Mouse (Mus musculus) urinary bladder, adult 18-20 months (tissue): ENCODE data around the gene Kcna2.

Experiments used
- DNase-seq, 2 experiments: peaks; one replicate each; pipeline ENCODE4 v3.0.0; 2022; ENCODE audit warnings: low spot score in 2 of 2, mixed read lengths in 2 of 2

The Kcna2 gene

DNA sequence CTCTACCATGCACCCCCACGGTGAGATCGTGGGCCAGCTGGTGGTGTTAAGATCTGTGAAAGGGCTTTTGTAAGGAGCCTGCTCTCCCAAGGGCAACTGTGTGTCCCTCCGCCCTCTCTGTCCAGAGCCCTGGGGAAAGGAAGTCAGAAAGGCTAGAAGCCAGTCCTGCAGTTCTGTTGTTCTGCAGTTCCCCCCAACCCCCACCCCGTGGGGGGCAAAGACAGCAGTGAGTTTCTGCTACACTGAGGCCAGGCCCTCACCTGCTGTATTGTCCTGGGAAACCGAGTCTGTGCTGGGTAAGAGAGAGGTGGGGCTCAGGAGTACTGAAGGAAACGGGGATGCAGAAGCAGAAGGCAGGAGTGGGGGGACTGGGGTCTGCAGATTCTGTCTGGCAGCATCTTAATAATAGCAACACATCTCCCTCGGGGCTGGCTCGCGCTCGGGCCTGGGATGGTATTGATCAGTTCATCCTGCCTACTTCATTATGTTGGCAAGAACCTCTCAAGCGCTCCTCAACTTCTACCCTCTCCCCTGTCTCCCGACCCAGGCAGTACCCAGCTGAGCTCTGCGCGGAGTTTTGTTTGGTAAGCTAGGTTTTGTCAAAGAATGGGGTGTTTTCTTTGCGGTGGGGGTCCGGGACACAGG lies at the start of gene Kcna2:
Kcna2 (plus strand) TSS at position 336 of the 645 bp plus-strand sequence.
- DNase-seq = no peak

DNA sequence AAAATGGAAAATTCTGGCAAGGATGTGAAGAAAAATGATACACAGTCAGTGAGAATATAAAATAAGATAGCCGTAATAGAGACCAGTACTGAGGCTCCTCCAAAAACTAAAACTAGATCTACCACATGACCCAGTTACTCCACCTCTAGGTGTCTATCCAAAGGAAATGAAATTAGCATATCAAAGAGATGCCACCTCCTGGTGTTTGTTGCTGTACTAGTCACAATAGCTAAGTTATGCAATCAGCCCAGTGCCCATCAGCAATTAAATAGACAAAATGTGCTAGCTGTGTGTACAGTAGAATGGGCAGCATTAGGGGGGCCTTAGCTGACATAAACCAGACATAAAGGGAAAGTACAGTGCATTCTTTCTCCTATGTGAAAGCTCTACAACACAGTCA lies 39.5 kb upstream of the Kcna2 start:
- no peak for DNase-seq

DNA sequence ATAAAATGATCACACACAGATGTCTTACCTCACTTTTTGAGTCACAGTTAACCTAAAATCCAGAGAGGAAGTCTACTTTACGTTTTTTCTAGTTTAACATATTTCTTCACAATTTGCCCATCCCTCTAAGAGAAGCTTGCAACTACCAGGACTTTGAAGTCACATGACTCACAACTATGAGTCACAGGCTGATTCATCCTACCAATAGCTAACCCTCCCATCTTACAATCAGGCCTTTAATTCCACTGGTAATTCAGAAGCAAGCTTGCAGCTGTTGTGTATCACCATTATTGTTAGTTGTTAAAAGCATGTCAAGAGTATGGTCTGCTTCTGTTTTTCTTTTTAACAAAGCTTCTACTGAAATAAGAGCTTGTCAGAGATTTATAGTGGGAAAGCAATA lies 38.2 kb upstream of the Kcna2 start:
- DNase-seq = no peak

DNA sequence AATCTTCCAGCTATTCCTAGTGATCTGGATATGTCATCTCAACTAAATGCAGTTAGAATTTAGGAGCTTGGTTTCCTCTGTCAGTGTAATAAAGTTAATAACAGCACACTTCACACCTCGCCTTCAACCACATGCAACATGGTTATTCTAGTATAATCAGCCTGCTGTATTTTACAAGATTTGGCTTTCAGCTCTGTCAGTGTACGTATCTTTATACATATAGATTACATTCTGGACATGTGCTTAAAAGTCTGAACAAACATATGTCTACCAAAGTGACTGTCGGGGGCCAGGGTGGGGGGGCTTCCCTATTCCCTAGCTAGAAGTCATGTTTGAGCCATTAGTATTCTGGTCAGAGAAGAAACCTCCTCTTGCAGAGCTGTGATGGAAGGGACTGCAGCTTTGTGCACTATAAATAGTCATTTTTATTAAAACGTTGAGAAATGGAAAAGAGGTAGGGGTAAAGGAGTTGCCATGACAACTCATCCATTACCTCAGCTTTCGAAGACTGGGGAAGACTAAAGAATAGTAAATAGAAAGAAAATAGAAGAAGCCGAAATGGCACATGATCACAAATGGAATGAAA lies 35.3 kb upstream of the Kcna2 start:
- DNase-seq = no peak

DNA sequence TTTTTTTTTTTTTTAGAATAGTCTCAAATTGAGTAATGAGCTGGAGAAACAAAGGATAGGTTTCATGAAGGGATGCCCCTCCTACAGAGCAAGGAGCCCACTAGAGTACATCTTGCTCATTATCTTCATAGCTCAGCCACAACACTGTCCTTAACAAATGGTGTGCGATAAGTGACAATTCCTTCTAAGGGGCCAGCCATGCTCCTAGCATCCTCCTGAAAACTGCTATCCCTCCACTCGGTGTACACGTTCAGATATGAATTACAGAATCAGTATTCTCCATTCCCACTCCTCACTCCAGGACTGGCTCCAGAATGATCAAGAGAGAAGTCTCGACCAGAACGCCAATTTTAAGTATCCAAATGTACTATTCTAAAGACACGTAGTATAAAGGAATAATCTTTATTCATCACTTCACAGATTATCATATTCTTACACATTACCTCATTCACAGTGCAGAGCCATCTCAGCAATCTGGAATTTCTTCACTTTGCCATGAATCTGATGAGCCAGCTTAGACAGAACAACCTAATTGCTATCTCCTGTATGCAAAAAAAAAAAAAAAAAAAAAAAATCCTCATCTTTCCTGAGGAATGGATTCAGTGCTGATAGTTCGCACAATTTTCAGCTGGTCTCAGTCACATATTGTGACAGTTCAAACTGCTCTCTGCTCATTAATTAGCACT lies 34.6 kb upstream of the Kcna2 start:
- DNase-seq = no peak

DNA sequence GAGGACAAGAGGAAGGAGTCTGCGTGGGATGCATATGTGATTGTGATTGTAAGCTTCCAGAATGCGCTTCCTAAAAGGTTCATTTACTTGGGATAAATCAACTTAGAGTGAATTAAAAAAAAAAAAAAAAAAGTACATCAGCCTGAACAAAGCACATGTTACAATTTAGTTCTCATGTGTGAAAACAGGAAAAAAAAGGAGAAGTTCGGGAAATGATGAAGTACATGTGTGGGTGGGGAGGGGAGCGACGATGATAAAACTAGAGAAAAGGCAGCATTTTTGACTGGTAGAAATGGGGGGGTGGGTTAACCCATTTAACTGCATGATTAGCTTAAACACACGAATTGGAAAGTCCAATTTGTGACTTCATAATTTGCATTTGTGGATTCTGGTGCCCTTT lies 33.7 kb upstream of the Kcna2 start:
- DNase-seq = no peak

DNA sequence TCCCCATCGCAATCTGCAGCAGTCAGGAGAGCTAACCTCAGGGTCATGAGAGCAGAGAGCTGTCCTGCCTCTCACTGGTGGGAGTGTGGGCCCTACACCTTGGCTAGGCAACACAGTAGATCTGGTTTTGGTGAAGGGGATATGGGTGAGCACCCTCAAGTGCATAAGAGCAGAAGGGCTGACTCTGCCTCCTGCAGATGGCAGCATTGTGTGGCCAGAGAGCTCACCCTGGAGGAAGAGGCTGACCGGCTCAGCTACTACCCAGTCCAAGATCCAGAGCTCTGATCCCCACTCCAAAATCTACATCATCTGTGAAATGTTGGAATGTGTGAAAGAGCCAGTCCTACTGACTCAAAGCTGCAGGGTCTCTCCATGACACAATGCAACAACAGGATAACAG lies 27.1 kb upstream of the Kcna2 start:
- DNase-seq = no peak

DNA sequence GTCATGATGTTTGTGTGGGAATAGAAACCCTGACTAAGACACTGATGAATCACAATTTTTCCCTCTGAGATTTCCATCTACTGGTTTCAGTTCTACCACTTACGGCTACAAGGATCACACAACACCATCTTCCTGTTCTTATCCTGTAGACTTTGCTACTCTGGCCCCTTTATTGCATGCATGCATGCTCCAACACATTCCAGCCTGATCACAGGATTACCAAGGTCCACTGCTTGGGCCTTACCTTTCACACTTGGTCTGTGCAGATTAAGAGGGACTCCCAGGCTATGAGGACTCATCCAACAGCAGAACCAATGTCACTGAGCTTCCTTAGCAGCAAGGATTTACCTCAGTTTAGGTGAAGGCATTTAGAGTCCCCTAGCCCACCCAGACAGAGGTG lies 25.2 kb upstream of the Kcna2 start:
- no peak for DNase-seq

DNA sequence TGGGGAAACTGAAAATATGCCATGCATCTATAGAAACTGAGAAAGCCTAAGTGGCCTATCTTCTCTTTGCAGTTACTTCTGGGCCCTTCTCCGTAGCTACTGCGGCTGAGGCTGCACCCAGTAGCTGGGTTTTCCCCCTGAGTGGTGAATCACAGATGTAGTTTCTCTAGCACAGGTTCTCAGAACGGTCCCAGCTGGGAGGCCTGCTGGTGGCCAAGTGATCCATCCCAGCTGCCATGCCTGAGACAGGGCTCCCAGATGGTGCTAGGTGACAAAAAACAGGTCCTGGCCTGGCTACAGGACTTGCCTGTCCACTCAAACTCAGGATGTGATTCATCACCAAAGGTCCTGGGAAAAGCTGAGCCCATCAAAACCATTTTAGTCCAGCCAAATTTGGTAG lies 24.3 kb upstream of the Kcna2 start:
- DNase-seq = no peak

DNA sequence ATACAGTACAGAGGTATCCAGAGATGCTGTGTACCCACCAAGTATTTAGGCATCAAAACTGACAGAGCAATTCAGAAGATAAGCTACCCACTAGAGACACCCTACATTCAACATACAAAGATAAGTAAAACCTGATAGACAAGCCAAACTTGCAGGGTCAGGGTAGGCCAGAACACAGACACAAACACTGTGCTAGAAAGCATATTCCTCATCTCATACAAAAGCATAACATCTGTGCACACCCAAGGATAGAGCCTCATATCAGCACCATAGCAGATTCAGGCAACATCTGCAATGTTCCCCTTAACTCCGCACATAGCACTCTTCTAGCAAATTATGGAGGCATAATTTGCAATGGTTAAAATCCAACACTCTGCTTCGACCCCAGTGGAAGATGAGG lies 23.8 kb upstream of the Kcna2 start:
- DNase-seq = no peak

DNA sequence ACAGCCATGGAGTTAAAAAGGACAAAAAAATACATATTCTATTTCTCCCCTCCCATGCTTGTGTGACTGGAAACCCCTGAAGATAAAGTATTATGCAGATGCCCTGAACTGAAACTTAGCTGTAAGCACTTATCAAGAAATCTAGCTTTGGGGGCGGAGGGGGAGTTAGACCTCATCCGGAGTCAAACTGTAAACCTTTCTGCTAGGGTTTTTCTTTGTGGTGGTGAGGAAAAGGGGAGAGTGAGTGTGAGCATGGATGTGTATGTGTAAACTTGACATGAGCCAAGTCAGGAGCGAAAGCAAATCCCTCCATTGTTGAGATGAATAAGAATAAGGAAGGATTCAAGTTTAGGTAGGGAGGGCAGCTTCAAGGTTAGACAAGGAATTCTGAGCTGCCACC lies 20.1 kb upstream of the Kcna2 start:
- DNase-seq = no peak

DNA sequence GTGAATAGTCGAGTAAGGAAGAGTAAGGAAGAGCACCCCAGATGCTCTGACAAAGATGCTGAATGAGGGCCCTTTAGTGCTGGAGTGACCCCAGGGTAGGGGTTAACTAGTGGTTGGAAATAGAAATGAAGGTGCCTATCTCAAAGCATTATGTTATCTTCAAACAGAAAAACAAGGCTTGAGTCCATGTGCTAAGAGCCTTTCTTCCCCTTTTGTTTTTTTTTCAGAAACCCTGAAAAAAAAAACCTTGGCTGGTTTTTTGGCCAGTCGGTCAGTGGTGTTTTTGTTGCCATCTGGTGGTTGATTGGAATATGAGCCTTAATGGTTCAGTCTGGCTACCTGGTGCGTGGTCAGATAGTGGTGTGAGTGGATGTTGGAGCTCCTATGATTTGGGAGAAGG lies 19.7 kb upstream of the Kcna2 start:
- DNase-seq = no peak

DNA sequence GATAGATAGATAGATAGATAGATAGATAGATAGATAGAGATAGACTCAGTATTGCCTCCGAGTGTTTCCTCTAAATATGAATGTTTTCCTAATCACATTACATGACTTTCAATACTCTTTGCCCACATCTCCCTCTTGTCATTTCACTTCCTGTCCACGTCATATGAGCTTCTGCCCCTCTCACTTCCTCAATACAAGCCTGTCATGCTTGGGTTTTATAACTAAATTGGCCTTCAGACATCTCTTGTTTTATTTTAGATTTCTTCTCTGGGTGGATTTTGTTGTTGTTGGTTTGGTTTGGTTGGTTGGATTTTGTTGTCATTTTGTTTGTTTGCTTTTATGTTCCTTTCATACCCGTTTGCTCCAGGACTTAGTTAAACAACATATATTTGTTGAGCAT lies 16.4 kb upstream of the Kcna2 start:
- DNase-seq = no peak

DNA sequence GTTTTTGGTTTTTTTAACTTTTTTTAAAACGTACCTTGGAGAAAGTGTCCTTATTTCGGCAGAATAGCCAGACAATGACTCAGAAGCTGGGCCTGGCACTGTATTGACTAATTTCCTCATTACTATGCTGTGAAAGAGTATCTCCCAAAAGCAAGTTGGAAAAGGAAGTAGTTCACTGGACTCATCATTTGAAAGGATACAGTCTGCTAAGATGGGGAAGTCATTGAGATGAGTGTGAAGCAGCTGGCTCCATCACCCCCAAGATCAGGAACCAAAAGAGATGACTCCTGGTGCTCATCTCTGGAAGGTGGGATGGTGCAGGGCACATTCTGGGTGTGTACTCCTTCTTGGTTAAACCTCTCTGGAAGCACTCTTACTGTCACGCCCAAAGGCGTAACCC lies 13.5 kb upstream of the Kcna2 start:
- no peak for DNase-seq

DNA sequence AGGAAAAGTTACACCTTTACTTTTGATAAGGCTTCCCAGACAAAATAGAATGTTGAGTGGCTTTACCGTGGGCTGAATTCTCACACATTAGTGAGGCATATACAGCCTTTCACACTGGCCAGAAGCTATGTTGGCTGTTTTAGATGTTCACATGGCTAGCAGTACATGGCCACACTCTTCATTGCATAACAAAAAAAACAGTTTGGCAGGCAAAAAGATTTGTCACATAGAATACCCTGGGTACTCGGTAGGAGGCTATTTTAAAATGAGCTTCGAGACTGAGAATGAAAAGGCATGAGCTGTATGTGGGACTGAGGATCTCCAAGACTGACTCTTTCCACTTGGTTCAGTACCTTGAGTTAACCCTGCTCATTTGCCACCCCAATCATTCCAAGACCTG lies 12.1 kb upstream of the Kcna2 start:
- DNase-seq = no peak

DNA sequence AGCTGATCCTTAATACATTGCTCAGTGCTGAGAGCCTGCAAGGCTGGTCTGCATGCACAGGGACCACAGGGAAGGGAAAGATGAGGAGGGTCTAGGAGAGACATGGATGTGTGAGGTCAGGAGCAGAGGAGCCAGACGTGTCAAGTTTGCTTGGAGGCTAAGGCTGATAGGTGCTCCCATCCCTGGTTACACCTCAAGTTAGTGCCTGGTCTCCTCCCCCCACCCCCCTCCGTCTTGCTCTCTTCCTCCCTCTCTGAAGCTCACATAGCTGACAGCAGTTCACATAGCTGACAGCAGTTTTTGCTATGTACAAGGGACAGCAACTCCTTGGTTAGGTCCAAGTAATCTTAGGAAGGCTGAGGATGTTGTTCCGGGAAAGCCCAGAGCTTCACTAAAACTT lies 11.5 kb upstream of the Kcna2 start:
- DNase-seq = no peak

DNA sequence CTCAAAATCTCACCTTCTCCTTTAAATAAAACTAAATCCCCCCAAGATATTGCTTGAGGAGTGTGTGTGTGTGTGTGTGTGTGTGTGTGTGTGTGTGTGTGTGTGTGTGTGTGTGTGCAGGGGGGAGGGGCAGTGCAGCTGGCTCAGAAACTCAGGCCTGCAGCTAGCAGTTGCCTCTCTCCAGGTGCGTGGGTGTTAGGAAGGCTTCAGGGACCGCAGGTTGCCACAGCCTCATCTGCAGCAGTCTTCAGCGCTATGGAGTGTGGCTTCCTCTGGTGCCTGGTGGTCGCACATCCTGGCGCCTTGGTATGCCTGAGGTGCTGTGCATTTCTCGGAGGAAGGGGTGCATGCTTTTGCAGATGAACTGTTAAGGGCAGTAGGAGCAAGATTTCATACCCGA lies 10.9 kb upstream of the Kcna2 start:
- no peak for DNase-seq

DNA sequence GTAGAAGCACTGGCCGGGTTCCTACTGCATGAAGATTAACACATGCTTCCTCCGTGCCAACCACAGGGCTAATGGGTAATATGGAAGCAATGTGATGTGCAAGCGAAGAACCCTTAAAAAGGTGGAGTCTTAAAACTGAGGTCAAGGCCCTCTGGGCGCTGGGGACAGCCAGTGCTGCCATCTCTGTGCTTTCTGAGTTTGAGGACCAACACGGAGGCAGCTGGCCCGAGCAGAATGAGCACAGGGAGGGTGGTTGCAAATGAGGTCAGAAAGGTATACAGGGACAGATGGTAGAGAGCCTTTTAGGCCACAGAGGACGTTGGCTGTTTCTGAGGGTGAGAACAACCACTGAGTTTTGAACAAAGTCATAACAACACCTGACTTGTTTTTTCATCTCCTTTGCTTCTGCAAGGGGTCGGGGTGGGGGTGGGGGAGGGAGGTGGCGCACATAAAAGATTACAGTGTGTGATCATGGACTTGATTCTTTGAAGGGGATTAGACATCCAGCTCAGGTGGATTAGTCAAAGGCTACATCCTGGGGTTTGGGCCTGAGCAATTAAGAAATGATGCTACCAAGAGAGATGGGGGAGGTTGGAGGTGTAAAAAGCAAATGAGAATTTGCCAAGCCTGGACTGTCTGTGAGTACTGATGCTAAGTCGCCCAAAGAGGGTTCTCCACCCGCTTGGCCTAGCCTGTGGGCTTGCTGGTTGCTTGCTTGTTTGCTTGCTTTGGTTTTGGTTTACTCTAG lies 10.4 kb upstream of the Kcna2 start:
- no peak for DNase-seq

DNA sequence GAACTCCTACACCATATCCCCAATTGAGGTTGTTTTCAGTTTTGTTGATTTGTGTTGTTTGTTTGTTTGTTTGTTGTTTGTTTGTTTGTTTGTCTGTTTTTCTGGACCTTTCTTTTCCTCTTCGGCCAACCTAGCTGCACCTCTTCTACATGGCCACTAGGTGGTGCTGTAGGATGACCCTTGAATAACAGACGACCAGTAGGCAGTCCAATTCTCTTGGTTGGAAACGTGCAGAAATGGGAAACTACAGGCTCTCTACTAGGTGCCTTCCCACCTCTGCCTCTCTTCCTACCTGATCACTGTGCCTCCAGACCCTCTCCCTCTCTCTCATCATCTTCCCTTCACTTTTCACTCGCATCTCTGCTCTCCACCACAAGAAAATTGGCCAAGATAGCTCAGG lies 6.9 kb upstream of the Kcna2 start:
- no peak for DNase-seq

DNA sequence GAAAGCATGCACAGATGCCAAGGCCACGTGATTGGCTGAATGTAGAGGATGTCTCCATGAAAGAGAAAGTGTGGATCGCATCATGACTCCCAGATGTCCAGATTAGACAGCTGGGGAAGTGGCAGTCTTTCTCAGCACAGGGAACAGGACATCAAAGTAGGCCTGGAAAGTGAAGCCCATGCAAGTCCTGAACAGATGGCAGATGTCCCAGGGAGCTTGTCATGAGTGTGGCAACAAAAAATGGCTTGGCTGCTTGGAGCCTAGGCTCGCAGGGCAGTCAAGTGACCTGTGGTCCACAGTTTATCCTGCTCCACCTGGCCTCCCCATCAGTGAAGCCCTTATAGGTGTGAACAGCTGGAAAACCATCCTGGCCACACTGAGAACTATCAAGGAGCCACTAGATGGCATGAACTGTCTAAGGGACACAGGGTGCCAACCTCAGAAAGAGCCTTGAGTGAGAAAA lies 4.6 kb upstream of the Kcna2 start:
- DNase-seq = no peak

DNA sequence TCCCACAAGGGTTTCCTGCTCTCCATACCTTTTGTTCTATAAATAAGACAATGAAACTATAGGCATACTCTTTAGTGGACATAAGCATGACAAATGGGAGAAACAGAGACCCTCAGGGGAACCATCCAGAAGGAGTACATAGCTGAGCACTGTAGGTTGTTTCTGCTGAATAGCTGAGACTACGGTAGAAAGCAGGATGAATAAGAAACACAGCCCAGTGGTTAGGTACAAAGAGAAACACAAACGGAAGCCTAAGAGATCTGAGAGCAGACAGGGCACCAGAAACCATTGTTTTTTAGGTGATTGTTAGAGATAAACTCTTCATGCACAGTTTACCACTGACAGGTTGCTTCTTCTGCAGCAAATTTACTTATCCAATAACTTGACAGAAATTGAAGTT lies 1.1 kb upstream of the Kcna2 start:
- no peak for DNase-seq

DNA sequence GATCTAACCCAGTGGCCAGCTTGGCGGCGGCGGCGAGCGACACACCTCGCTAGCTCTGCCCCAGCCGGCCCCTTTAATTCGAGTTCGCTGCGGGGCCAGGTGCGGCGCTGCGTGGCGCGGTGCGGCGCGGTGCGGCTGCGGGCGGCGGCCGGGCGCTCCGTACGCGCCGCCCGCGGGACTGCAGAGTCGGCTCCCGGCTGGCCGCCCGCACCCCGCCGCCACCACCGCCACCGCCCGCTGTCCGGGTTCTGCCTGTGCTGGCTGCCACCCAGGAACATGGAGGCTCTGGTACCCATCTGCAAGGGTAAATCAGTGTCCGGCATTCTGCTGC lies 475 bp downstream of the Kcna2 start:
- DNase-seq = no peak
